In the genomic region with DNA sequence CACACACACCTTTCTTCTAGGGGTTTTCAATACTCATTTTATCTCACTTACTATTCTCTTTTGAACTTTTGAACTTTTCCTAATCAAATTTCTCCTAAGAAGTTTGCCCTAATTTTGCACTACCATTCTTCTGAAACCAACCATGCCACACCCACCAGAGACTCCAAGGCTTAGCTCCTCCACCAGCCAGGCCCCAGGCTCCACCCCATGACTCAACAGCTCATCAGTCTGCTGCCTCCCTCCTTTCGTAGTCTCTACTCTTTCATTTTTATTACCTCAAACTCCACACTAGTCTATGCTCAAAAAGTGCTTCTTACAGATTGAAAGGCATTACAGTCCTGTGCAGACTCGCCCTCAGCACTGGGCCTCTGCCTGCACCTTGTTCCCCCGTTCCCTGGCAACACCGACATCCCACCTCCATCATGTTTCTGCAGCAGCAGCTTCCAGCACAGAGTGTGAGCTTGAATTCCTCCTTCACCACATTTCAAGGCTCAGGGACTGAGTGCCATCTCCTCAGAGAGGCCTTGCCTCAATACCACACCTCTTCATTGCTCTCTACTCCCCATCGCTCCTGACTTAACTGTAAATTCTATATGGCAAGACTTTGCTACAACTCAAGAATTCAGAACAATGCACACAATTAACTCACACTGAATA, we compare ENCODE assay signal across 12 mouse cellular contexts. TPM values are rescaled to one million over a fixed set of nuclear protein-coding genes. Genes with fewer than 3 reads are reported as not detected.
DNase-seq lines count a peak whose midpoint lies in the region; ATAC-seq and TF ChIP-seq lines count a peak whose summit lies in the region.
"Had no signal": no experiment of that assay in that cellular context is flagged by ENCODE, and none has a peak within 500 bp of the region (broad histone marks: within the 10 kb centered on the region; RNA-seq: fewer than 3 reads in every experiment).

No protein-coding gene starts in this region.

- no peak for TF ChIP-seq EP300 in liver, embryonic 14.5 days (IDR thresholded peaks at IDR 0.05; ENCODE audit: low read depth)

- peak; percentile 82 for ATAC-seq in liver, embryonic 14.5 days (ENCODE audit: insufficient read depth)

- peak overlapping the region; percentile 37 for H3K27ac ChIP-seq in liver, embryonic 14.5 days
- no peak overlapping the region for H3K27ac ChIP-seq in kidney, adult 2 months (ENCODE audit: insufficient read depth, low read depth, low read length)

- WGBS in liver, embryonic 14.5 days (ENCODE audit: insufficient replicate concordance), result 62% methylated on average over 5 of the region's 5 CpGs
- WGBS in kidney, adult 2 months, result 86% methylated on average over 5 of the region's 5 CpGs

- no peaks in the 10 kb centered on the region for H3K27me3 ChIP-seq in liver, embryonic 14.5 days (ENCODE audit: control insufficient read depth, insufficient read depth, low read length)
- no peaks in the 10 kb centered on the region for H3K27me3 ChIP-seq in kidney, adult 2 months (replicated peaks; ENCODE audit: control insufficient read depth, insufficient read depth, low read length)

- H3K9ac ChIP-seq in liver, embryonic 14.5 days (replicated peaks), result no peak overlapping the region; the same call in 1 of the 2 replicates

- no peak for TF ChIP-seq CTCF in liver, embryonic 14.5 days (IDR thresholded peaks at IDR 0.05; ENCODE audit: low read depth)
- TF ChIP-seq CTCF in kidney, adult 2 months (conservative IDR thresholded peaks at IDR 0.05; ENCODE audit: insufficient read depth, insufficient read length, low read depth, low read length), result no peak

- peak overlapping the region; percentile 5 to 18; a peak in 1 of 4 replicates for H3K4me3 ChIP-seq in liver, embryonic 14.5 days (ENCODE audit: insufficient read depth in 1 of 2, low read depth in 2 of 2, low read length in 2 of 2)
- H3K4me3 ChIP-seq in kidney, adult 2 months (ENCODE audit: insufficient read depth, low read depth, low read length), result no peak overlapping the region
- H3K4me3 ChIP-seq: hindbrain, embryonic 10.5 days had no signal

- peak overlapping the region; percentile 48 for H3K4me2 ChIP-seq in liver, embryonic 14.5 days (ENCODE audit: low read depth)

- H3K4me1 ChIP-seq in liver, embryonic 14.5 days (replicated peaks; ENCODE audit: control insufficient read depth in 2 of 2, insufficient read depth in 2 of 2, low read length in 1 of 2), result peaks cover 0 to 3% of the 10 kb centered on the region in 2 experiments; a peak in 1 of 4 replicates
- peaks cover 5% of the 10 kb centered on the region; the same call in 1 of the 2 replicates for H3K4me1 ChIP-seq in kidney, adult 2 months (ENCODE audit: control insufficient read depth, insufficient read depth, low read length)

- no peaks in the 10 kb centered on the region for H3K9me3 ChIP-seq in liver, embryonic 14.5 days (ENCODE audit: control insufficient read depth, low read length)
- H3K9me3 ChIP-seq: hindbrain, embryonic 10.5 days had no signal

- TF ChIP-seq POLR2A in kidney, adult 2 months (IDR thresholded peaks at IDR 0.05; ENCODE audit: low read depth, low read length), result no peak

- H3K36me3 ChIP-seq in liver, embryonic 14.5 days (replicated peaks; ENCODE audit: control insufficient read depth, insufficient read depth, low read depth), result no peaks in the 10 kb centered on the region
- H3K36me3 ChIP-seq in kidney, adult 2 months (ENCODE audit: control insufficient read depth, insufficient read depth, low read length), result peaks cover 7% of the 10 kb centered on the region; the same call in 1 of the 2 replicates

- DNase-seq in adrenal gland, adult 8-10 months, result peak; percentile 25
- DNase-seq in adrenal gland, adult 18-20 months (ENCODE audit: low spot score in 2 of 2), result no peak
- DNase-seq in spleen, adult 12 weeks (ENCODE audit: low spot score), result peak; percentile 6
- DNase-seq in spleen, postnatal 4 days (ENCODE audit: low spot score in 2 of 2), result no peak
- DNase-seq in liver, embryonic 14.5 days (ENCODE audit: low read depth in 3 of 3, low spot score in 3 of 3), result peak; percentile 20 to 40 (median 23)
- DNase-seq in kidney, adult 2 months, result no peak
- DNase-seq in cerebellum, postnatal 14 days, result no peak
- DNase-seq in thymus, adult 18-20 months, result no peak
- DNase-seq: kidney, adult 9 months; thymus, postnatal 14 days had no signal

RNA-seq across cellular contexts. Expression of a gene that starts 30.6 kb away (rescaled TPM):
- 1 to 10 TPM; 5.0 to 9.8 (median 9.3) TPM for total RNA-seq in adrenal gland, adult 8-10 months (2022)
- 1 to 10 TPM; 4.1 to 5.0 TPM for total RNA-seq in adrenal gland, adult 18-20 months (2021)
- polyA plus RNA-seq in liver, embryonic 14.5 days (2012; rRNA removed), result 0.26 and 0.29 TPM in 2 replicates
- polyA plus RNA-seq in liver, embryonic 14.5 days (2014; fragmentation: Nextera tagmentation; extraction: Ambion mirVana), result 0.37 and 0.58 TPM in 2 replicates
- 12.8 and 16.0 TPM in 2 replicates for polyA plus RNA-seq in kidney, adult 2 months (2012; rRNA removed)
- total RNA-seq: monocyte, adult 5-6 weeks had no signal

Comparison
In these comparisons a context has a peak if more than half of its experiments do, and no peak if none do; other contexts are left out.
1. DNase-seq: peak in adrenal gland, adult 8-10 months (single experiment), spleen, adult 12 weeks (single experiment) and liver, embryonic 14.5 days (3 of 3); none in adrenal gland, adult 18-20 months (0 of 2), spleen, postnatal 4 days (0 of 2), kidney, adult 2 months (single experiment), cerebellum, postnatal 14 days (0 of 2) and thymus, adult 18-20 months (0 of 2).